Mouse (Mus musculus) left cerebral cortex, adult 9 months (tissue): ENCODE data around the gene Tax1bp3.
A peak's percentile ranks its signal among the peaks of the same experiment; 100 is the strongest.

Experiments
- DNase-seq, 2 experiments: peaks; one replicate each; pipeline ENCODE4 v3.0.0; 2022; ENCODE audit warnings: low spot score in 2 of 2

The Tax1bp3 gene

DNA sequence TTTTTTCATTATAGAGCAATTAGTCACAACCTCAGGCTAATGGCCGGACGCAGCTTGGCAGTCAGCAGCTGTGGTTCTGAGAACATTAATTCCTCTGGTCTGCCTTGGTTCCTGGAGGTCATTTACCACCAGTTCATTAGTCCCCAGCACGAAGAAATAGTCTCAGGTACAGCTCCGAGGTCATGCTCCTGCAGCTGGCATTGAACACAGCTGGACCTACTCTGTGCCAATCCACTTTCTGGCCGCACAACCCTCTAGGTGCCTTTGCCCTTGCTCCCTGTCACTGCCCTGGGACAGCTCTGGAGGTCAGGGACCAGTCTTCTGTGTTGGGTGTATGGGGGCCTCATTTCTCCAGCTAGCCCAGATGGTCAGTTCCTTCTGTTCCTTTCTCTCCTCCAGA, 52.0 kb downstream of the Tax1bp3 start:
- no peak for DNase-seq

GRCm38 (mm10) chr11:73230081-73230480, 53.2 kb downstream of the Tax1bp3 start:
- DNase-seq: no peak

- peak in 1 of 2 experiments; percentile 2 for DNase-seq
Measured at GRCm38 (mm10) chr11:73232513-73232912, 55.6 kb downstream of the Tax1bp3 start.
